Mouse (Mus musculus) brain, embryonic 14.5 days (tissue): ENCODE results near the gene Pkd1l3. TPM values are rescaled to one million over a fixed set of nuclear protein-coding genes. Genes with fewer than 3 reads are reported as not detected.

Experiments
- DNase-seq: peaks from one replicate; pipeline ENCODE4 v3.0.0-alpha.2; 2011; ENCODE audit warnings: low read depth
- CTCF ChIP-seq: fragments of 200-500 bp; IDR thresholded peaks from 2 replicates; pipeline ENCODE4 v1.5.1; 2012; ENCODE audit warnings: inconsistent platforms, mild to moderate bottlenecking, moderate library complexity, borderline replicate concordance; ENCODE audit not compliant: insufficient read depth, insufficient read length; ENCODE audit errors: extremely low read depth
- POLR2A ChIP-seq: fragments of 200-500 bp; IDR thresholded peaks from 2 replicates; pipeline ENCODE4 v1.6.1; 2012; ENCODE audit warnings: mild to moderate bottlenecking, inconsistent platforms, borderline replicate concordance; ENCODE audit not compliant: poor library complexity, insufficient read depth, insufficient read length, severe bottlenecking; ENCODE audit errors: extremely low read depth
- polyA plus RNA-seq: library from polyadenylated mRNA; depleted of rRNA; stranded (reverse); fragments of >200 nt; gene quantifications from 2 replicates; pipeline ENCODE4 v1.2.3, GENCODE M21; 2012

Pkd1l3 gene
- polyA plus RNA-seq, 1 experiment = 0.05 TPM

- TF ChIP-seq POLR2A (no peak), CTCF (no peak)
- DNase-seq = no peak
These were observed 24.5 kb downstream of the Pkd1l3 start for GRCm38 (mm10) chr8:109638851-109639250.

GRCm38 (mm10) chr8:109640410-109640809 lies 26.1 kb downstream of the Pkd1l3 start:
- DNase-seq = no peak
- no peak for TF ChIP-seq CTCF
- no peak for TF ChIP-seq POLR2A

GRCm38 (mm10) chr8:109641236-109641635 lies 26.9 kb downstream of the Pkd1l3 start:
- TF ChIP-seq POLR2A = no peak
- TF ChIP-seq CTCF = no peak
- DNase-seq = no peak

GRCm38 (mm10) chr8:109647331-109647730 lies 33.0 kb downstream of the Pkd1l3 start:
- no peak for TF ChIP-seq POLR2A
- TF ChIP-seq CTCF = no peak
- peak; percentile 69 for DNase-seq

DNA sequence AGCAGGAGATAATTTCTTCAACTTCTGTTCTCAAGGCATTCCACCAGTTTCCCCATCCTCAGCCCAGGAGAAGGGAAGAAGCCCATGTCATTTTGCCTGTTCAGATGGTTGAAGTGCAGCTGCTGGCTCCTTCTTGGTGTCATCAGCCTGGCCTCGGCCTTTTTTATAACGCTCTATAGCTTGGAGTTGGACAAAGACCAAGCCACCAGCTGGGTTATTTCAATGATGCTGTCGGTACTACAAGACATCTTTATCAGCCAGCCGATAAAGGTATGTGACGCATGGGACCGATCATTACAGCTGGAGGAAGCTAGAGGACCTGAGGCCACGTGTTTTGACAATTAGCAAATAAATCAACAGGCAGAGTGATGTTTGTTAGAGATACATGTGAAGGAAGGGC lies 34.2 kb downstream of the Pkd1l3 start:
- DNase-seq = no peak
- TF ChIP-seq POLR2A (no peak), CTCF (no peak)

DNA sequence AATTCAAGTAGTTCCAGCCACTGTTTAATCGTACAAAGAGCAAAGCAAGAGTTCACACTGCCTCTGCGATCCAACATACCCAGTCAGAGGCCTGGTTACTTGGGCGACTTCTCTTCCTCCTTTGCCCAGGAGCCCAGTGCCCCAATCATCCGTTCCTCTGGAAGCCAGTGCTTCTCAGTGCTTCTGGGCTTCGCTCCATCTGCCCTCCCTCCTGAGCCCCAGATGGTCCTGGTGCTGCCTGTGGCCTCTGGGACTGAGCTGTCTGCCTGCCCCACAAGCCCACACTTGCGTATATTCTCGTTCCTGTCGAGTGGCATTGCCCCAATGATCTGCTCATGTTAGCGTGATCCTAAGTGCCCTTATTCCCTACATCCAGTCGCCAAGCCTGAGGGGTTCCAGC lies 36.5 kb downstream of the Pkd1l3 start:
- DNase-seq = no peak
- no peak for TF ChIP-seq CTCF
- no peak for TF ChIP-seq POLR2A

DNA sequence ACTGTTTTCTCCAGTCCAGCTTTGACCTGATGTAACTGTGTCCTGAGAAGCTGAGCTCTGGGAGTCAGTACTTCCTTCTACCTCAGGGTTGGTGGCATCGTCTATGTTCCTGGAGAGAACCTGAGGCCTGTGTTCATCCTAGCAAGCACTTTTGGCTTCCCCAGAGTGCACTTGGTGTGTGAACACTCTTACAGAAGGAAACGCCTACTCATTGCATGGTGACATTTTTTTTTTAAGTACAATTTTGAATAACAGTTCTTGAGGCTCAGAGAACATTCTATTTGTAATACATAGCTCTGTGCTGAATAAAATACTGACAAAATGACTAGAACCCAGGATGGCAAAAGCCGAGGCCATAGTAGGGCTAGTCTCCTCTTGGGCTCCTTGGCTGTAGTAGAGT lies 42.5 kb downstream of the Pkd1l3 start:
- TF ChIP-seq POLR2A (no peak), CTCF (no peak)
- no peak for DNase-seq

DNA sequence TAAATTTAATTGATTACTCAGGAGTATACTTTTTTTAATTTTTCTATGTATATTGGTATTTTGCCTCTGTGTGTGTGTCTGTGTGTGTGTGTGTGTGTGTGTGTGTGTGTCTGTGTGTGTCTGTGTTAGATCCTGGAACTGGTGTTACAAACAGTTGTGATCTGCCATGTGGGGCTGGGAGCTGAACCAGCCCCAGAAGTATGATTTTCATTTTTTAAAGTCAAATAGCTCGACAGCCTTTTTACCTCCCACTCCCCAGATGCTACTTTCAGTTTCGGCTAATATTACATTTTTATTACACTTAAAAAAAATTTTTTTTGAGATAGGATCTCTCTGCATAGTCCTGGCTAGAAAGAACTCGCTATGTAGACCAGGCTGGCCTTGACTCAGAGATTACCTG lies 48.0 kb downstream of the Pkd1l3 start:
- no peak for TF ChIP-seq CTCF
- TF ChIP-seq POLR2A = no peak
- no peak for DNase-seq

- DNase-seq = no peak
- TF ChIP-seq POLR2A = no peak
- no peak for TF ChIP-seq CTCF
These were observed 52.3 kb downstream of the Pkd1l3 start for GRCm38 (mm10) chr8:109666616-109667015.

- no peak for TF ChIP-seq CTCF
- no peak for TF ChIP-seq POLR2A
- no peak for DNase-seq
These were observed 58.3 kb downstream of the Pkd1l3 start for GRCm38 (mm10) chr8:109672656-109673055.

DNA sequence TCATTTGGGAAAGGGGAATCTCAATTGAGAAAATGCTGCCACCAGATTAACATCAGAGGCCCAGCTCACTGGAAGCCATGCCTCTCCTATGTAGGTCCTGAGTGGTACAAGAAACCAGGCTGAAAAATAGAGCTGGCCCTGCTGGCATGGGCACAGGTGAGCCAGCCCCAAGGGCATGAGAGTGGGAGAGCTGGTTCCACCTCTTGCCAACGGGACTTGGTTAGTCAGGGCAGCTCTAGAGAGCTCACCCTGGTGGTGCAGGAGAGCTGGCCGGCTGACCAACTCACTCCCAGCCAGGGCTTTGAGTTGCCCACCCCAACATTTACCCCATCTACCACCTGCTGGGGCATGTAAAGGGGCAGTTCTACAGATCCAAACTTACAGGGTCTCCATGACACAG lies 59.3 kb downstream of the Pkd1l3 start:
- no peak for DNase-seq
- no peak for TF ChIP-seq CTCF

GRCm38 (mm10) chr8:109675896-109676643 lies 61.8 kb downstream of the Pkd1l3 start:
- TF ChIP-seq CTCF = no peak
- no peak for TF ChIP-seq POLR2A
- no peak for DNase-seq
